Mouse (Mus musculus) cerebral cortex, adult 2 months (tissue): Measurements from ENCODE around the gene Gle1.

ENCODE experiments used
- WGBS: fragments of 180-500 bp; shearing (Covaris S2); methylation state at CpG from one replicate; pipeline ENCODE4 v1.1.7; 2018; 5-methylcytosine and 5-hydroxymethylcytosine counted together

The Gle1 gene

DNA sequence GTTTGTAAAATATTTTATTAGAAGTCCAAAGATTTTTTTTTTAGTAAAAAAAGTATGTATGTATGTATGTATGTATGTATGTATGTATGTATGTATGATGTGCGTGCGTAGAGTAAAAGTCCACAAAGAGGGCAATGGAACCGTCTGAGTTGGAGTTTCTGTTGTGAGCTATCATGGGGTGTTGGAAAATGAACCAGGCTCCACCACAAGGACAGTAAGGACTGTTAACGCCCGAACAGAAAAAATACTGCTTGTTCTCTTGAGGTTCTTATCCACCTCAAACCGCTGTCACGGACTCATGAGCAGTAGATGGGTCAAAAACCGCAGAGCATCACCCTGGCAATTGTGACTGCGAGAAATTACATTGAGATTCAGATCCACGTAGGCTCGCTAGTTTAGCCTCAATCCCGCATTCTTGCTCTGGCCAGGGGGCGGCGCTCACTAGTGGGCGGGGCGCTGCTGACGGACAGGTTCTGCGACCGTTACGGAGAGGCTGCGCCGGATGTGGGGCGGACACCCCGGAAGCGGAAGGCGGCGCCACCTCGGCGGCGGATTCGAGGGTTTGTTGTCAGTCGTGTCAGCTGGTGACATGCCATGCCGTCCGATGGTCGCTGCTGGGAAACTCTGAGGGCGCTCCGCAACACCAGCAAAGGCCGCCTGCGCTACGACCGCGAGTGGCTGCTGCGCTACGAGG lies at the start of gene Gle1:
Gene Gle1 (plus strand): TSS at position 521 of the 694 bp plus-strand sequence.
- 2% methylated on average over 44 of the region's 44 CpGs for WGBS

GRCm38 (mm10) chr2:29886659-29887292 lies 48.5 kb upstream of the Gle1 start:
- 80% methylated on average over 9 of the region's 9 CpGs for WGBS

- WGBS = under 1% methylated on average over 68 of the region's 70 CpGs
Observed at GRCm38 (mm10) chr2:29889066-29889944, 45.9 kb upstream of the Gle1 start, which contains the start of gene Odf2. Gene Odf2 (plus strand): TSS chr2:29889221.

GRCm38 (mm10) chr2:29889991-29890833 lies 45.0 kb upstream of the Gle1 start:
- under 1% methylated on average over 61 of the region's 61 CpGs for WGBS

DNA sequence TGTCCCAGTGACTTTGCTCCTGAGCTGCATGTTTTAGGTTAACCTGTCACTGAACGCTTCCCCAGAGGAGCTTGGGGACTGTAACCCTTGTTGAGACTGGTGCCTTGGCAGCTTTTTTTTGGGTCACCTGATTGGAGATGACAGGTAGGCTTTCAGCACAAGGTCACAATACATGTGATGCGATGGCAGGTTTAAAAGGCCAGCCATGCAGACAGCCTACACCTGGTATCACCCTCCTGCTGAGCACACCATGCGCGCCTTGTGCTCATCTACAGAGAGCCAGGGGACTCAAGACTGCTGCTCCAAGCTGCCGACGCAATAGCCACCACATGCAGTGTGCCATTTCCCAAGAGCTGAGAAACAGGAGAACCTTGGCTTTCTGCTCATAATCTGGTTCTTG lies 43.5 kb upstream of the Gle1 start:
- WGBS = 88% methylated on average over 6 of the region's 6 CpGs

GRCm38 (mm10) chr2:29896071-29896470 lies 39.2 kb upstream of the Gle1 start:
- 83% methylated on average over 1 of the region's 1 CpGs for WGBS

DNA sequence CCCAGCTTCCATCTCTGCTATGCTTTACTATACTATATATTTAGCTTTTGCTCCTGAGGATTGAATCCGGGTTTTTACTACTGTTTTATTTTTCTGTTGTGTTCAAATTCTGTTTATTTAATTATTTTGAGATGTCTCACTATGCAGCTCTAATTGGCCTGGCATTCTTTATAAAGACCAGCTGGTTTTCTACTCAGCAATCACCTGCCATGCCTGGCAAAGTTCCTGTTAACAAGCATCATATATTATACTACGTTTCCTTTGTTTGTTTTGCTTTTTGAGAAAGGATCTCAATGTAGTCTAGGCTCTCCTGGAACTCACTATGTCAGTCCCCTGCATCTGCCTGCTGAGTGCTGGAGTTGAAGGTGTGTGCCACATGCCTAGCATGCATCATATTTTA lies 37.9 kb upstream of the Gle1 start:
- 61% methylated on average over 2 of the region's 2 CpGs for WGBS

- 73% methylated on average over 1 of the region's 1 CpGs for WGBS
Observed at GRCm38 (mm10) chr2:29898081-29898480, 37.1 kb upstream of the Gle1 start.

- WGBS = 80% methylated on average over 10 of the region's 10 CpGs
Observed at GRCm38 (mm10) chr2:29902194-29902593, 33.0 kb upstream of the Gle1 start.

- 74% methylated on average over 2 of the region's 2 CpGs for WGBS
Observed at GRCm38 (mm10) chr2:29908171-29908570, 27.1 kb upstream of the Gle1 start.

DNA sequence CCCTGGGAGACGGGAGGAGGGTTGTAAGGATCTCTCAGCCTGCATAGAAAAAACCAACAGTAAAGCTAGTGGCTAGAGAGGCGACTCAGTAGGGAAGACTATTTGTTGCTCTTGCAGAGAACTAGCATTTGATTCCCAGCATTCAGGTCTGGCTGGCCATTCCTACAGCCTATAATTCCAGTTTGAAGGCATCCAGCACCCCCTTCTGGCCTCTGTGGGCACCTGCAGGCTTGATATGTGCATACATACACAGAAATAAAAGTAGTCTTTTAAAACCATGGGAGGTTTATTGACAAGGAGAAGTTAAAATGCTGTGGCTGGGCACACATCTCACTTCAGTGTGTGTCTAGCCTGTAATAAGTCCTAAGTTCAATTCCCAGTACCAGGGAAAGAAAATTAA lies 25.2 kb upstream of the Gle1 start:
- WGBS = 93% methylated on average over 2 of the region's 2 CpGs

DNA sequence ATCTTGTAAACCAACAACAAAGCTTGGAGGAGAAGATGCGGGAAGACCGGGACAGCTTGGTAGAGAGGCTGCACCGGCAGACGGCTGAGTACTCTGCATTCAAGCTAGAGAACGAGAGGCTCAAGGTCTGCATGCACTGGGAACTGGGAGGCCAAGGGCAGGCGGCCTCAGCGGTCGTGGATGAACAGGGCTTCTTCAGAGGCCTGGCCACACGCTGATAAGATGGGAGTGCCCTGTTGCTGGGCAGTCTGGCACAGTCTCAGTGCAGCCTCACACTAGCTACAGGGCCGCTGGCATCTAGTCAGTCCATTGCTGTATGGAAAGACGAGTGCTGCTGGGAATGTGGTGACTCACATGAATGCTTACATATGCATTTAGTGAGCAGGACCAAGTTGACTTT lies 17.6 kb upstream of the Gle1 start:
- 90% methylated on average over 11 of the region's 11 CpGs for WGBS

DNA sequence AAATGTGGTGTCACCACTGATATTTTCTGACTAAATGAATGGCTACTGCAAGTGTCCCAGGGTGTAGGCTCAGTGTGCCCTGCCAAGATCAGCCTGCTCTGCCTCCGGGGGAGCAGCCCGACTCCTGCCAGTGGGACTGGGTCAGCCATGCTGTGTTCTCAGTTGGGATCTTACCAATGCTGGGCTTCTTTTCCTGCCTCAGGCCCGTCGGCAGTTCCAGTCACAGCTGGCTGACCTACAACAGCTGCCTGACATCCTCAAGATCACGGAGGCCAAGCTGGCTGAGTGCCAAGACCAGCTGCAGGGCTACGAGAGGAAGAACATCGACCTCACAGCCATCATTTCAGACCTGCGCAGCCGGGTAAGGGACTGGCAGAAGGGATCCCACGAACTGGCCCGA lies 13.2 kb upstream of the Gle1 start:
- 45% methylated on average over 11 of the region's 11 CpGs for WGBS

DNA sequence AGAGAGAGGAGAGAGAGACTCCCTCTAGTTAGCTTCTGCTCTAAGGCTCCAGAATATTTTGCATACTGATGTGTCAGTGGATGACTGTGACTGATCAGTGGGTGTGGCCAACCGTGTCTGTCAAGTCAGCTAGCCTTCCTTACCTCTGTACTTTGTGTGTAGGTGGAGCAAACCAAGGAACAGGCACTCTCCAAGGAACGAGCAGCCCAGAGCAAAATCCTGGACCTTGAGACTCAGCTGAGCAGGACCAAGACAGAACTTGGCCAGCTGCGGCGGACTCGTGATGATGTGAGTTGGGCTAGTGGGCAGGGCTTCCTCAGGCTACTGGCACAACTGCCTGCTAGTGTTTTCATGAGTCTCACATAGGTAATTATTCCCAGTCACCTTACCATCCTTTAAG lies 8.7 kb upstream of the Gle1 start:
- 86% methylated on average over 5 of the region's 5 CpGs for WGBS

- WGBS = 66% methylated on average over 10 of the region's 10 CpGs
Observed at GRCm38 (mm10) chr2:29930506-29930905, 4.7 kb upstream of the Gle1 start.

- WGBS = 66% methylated on average over 6 of the region's 6 CpGs
Observed at GRCm38 (mm10) chr2:29931194-29931593, 4.0 kb upstream of the Gle1 start.

DNA sequence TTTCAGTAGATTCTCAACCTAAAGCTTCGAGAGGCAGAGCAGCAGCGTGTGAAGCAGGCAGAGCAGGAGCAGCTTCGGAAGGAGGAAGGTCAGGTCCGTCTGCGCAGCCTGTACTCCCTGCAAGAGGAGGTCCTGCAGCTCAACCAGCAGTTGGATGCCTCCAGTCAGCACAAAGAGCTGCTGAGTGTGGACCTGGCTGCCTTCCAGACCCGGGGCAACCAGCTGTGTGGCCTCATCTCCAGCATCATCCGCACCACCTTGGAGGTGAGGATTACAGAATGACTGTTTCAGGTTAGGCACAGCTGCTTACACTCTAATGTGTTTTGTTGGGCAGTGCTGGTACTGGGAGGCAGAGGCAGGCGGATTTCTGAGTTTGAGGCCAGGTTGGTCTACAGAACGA lies 4.8 kb downstream of the Gle1 start:
- 88% methylated on average over 9 of the region's 9 CpGs for whole genome bisulfite sequencing

- WGBS = 79% methylated on average over 7 of the region's 7 CpGs
Observed at GRCm38 (mm10) chr2:29940826-29941225, 5.6 kb downstream of the Gle1 start.

- 59% methylated on average over 1 of the region's 1 CpGs for WGBS
Observed at GRCm38 (mm10) chr2:29944723-29945122, 9.5 kb downstream of the Gle1 start.

GRCm38 (mm10) chr2:29948896-29949295 lies 13.7 kb downstream of the Gle1 start:
- WGBS = 85% methylated on average over 5 of the region's 5 CpGs

DNA sequence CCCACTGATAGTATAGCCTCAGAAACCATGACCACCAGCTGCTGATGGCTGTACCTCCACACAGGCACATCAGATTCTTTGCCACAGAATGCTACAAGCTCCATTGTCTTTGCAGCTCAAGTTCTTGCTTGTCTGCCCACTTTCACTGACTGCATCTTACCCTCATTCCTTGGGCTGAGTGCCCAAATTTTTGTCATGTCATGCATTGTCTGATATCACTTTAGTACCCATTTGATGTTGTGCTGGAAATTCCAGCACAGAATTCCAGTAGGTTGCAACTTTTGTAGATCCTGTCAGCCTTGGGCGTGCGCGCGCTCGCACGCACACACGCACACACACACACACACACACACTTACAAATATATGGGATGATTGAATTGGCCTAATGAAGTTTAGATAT lies 26.0 kb downstream of the Gle1 start:
- WGBS = 98% methylated on average over 7 of the region's 7 CpGs
